Mouse (Mus musculus) mature B cell (primary cell): ENCODE results near the gene Lrriq1.

Experiments
- in situ Hi-C: fragments of 300-500 bp; cut with MboI; formaldehyde crosslinking; loops from 2 replicates; pipeline ENCODE4 v1.14.3; 2019

Lrriq1 gene

GRCm38 (mm10) chr10:103235707-103236459 is at the start of gene Lrriq1:
Gene Lrriq1 (minus strand): TSS chr10:103236322.
- in situ Hi-C loops = no loop called here

GRCm38 (mm10) chr10:103253842-103254803 is 18.0 kb upstream of the Lrriq1 start:
- in situ Hi-C loops = no loop called here

GRCm38 (mm10) chr10:103236460-103236772 is 294 bp upstream of the Lrriq1 start:
- in situ Hi-C loops = no loop called here

GRCm38 (mm10) chr10:103226646-103227045 is 9.5 kb downstream of the Lrriq1 start:
- in situ Hi-C loops = no loop called here

- in situ Hi-C loops = no loop called here
Observed at GRCm38 (mm10) chr10:103194655-103195328, 41.3 kb downstream of the Lrriq1 start.

- in situ Hi-C loops = no loop called here
Observed at GRCm38 (mm10) chr10:103145769-103146379, 90.2 kb downstream of the Lrriq1 start.

GRCm38 (mm10) chr10:103144927-103145768 is 91.0 kb downstream of the Lrriq1 start:
- in situ Hi-C loops = no loop called here

- in situ Hi-C loops = no loop called here
Observed at GRCm38 (mm10) chr10:103142526-103142925, 93.6 kb downstream of the Lrriq1 start.

- in situ Hi-C loops = no loop called here
Observed at GRCm38 (mm10) chr10:103141532-103141931, 94.6 kb downstream of the Lrriq1 start.

- in situ Hi-C loops = no loop called here
Observed at GRCm38 (mm10) chr10:103140609-103141008, 95.5 kb downstream of the Lrriq1 start.

- in situ Hi-C loops = no loop called here
Observed at GRCm38 (mm10) chr10:103114629-103115028, 121.5 kb downstream of the Lrriq1 start.

- in situ Hi-C loops = no loop called here
Observed at GRCm38 (mm10) chr10:103108090-103108489, 128.0 kb downstream of the Lrriq1 start.

- in situ Hi-C loops = no loop called here
Observed at GRCm38 (mm10) chr10:103086101-103086500, 150.0 kb downstream of the Lrriq1 start.

GRCm38 (mm10) chr10:103049593-103049992 is 186.5 kb downstream of the Lrriq1 start:
- in situ Hi-C loops = no loop called here

GRCm38 (mm10) chr10:103046623-103047022 is 189.5 kb downstream of the Lrriq1 start:
- in situ Hi-C loops = no loop called here

GRCm38 (mm10) chr10:103045019-103045418 is 191.1 kb downstream of the Lrriq1 start:
- in situ Hi-C loops = no loop called here

GRCm38 (mm10) chr10:103035002-103035640 is 201.0 kb downstream of the Lrriq1 start:
- in situ Hi-C loops = no loop called here

GRCm38 (mm10) chr10:103030931-103031330 is 205.2 kb downstream of the Lrriq1 start:
- in situ Hi-C loops = no loop called here

GRCm38 (mm10) chr10:103029730-103030490 is 206.2 kb downstream of the Lrriq1 start, which contains the start of gene Alx1:
Gene Alx1 (minus strand): TSS chr10:103030215.
- in situ Hi-C loops = no loop called here
